Mouse (Mus musculus) adrenal gland, adult 8-10 months (tissue): ENCODE results near the gene Enpp6. TPM values are rescaled to one million over a fixed set of nuclear protein-coding genes. Genes with fewer than 3 reads are reported as not detected.

ENCODE experiments used
- DNase-seq: peaks from one replicate; pipeline ENCODE4 v3.0.0; 2022
- total RNA-seq, 4 experiments: library from RNA; stranded (reverse); gene quantifications; 2 replicates each; pipeline ENCODE4 v1.2.4; 2022

Enpp6 gene
- total RNA-seq, 4 experiments from 2014 or later: 0.91 to 2.4 (median 1.4) TPM

GRCm38 (mm10) chr8:47067121-47067520, 80.4 kb downstream of the Enpp6 start:
- DNase-seq: no peak

GRCm38 (mm10) chr8:47069634-47070033, 82.9 kb downstream of the Enpp6 start:
- no peak for DNase-seq

- DNase-seq: no peak
Observed at GRCm38 (mm10) chr8:47072001-47072400, 85.3 kb downstream of the Enpp6 start.

GRCm38 (mm10) chr8:47075941-47076555, 89.4 kb downstream of the Enpp6 start:
- no peak for DNase-seq

GRCm38 (mm10) chr8:47080037-47080436, 93.3 kb downstream of the Enpp6 start:
- no peak for DNase-seq

GRCm38 (mm10) chr8:47082201-47083027, 95.7 kb downstream of the Enpp6 start:
- DNase-seq: no peak

- no peak for DNase-seq
Observed at GRCm38 (mm10) chr8:47090021-47090420, 103.3 kb downstream of the Enpp6 start.

- no peak for DNase-seq
Observed at GRCm38 (mm10) chr8:47105617-47106016, 118.9 kb downstream of the Enpp6 start.

GRCm38 (mm10) chr8:47114133-47114796, 127.6 kb downstream of the Enpp6 start:
- no peak for DNase-seq

GRCm38 (mm10) chr8:47117336-47117735, 130.6 kb downstream of the Enpp6 start:
- no peak for DNase-seq

- DNase-seq: no peak
Observed at GRCm38 (mm10) chr8:47119895-47120294, 133.2 kb downstream of the Enpp6 start.

GRCm38 (mm10) chr8:47128859-47129258, 142.2 kb downstream of the Enpp6 start:
- DNase-seq: no peak

- DNase-seq: no peak
Observed at GRCm38 (mm10) chr8:47133381-47133780, 146.7 kb downstream of the Enpp6 start.

GRCm38 (mm10) chr8:47134736-47135135, 148.0 kb downstream of the Enpp6 start:
- no peak for DNase-seq

- no peak for DNase-seq
Observed at GRCm38 (mm10) chr8:47135586-47135985, 148.9 kb downstream of the Enpp6 start.

- DNase-seq: no peak
Observed at GRCm38 (mm10) chr8:47136047-47136446, 149.4 kb downstream of the Enpp6 start.

GRCm38 (mm10) chr8:47145258-47145657, 158.6 kb downstream of the Enpp6 start:
- no peak for DNase-seq

Other genes starting within 250 kb of the Enpp6 start
- 10 to 100 TPM; 55.9 to 62.2 (median 60.3) TPM for gene Irf2, start 247.2 kb upstream of the Enpp6 start, total RNA-seq